Mouse (Mus musculus) forelimb bud, embryonic 11.5 days (tissue): ENCODE measurements around the gene Bcl6.

Experiments
- DNase-seq: peaks from one replicate; pipeline ENCODE4 v3.0.0-alpha.2; 2012; ENCODE audit warnings: low read depth, low spot score

Bcl6 gene

GRCm38 (mm10) chr16:23988466-23989208 is at the start of gene Bcl6, which contains the start of gene Gm37419:
Bcl6 (minus strand) TSS chr16:23988852.
Gm37419 (plus strand) TSS chr16:23988482.
- peak; percentile 92 for DNase-seq

GRCm38 (mm10) chr16:24036398-24036797 is 47.7 kb upstream of the Bcl6 start:
- DNase-seq, result no peak

- no peak for DNase-seq
These were observed 47.1 kb upstream of the Bcl6 start for GRCm38 (mm10) chr16:24035767-24036166.

DNA sequence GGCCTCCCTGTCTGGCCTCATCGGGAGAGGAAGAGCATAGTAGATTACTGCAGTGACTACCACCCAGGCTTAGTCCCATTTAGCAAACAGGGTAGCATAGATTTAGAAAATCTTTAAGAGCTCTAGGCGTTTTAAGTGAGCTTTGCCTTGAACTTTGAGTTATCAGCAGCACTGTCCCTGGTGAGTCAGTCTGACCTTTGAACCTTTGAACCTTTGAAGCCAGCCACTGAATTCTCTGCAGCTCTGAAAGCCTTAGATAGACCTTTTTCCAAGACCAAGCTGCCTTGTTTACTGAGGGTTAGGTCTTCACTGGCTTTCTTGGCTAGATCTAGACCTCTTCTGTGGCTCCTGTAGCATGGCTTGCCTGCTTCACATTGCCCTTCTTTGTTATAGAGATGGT is 45.8 kb upstream of the Bcl6 start:
- no peak for DNase-seq

GRCm38 (mm10) chr16:24033259-24033658 is 44.6 kb upstream of the Bcl6 start:
- no peak for DNase-seq

DNA sequence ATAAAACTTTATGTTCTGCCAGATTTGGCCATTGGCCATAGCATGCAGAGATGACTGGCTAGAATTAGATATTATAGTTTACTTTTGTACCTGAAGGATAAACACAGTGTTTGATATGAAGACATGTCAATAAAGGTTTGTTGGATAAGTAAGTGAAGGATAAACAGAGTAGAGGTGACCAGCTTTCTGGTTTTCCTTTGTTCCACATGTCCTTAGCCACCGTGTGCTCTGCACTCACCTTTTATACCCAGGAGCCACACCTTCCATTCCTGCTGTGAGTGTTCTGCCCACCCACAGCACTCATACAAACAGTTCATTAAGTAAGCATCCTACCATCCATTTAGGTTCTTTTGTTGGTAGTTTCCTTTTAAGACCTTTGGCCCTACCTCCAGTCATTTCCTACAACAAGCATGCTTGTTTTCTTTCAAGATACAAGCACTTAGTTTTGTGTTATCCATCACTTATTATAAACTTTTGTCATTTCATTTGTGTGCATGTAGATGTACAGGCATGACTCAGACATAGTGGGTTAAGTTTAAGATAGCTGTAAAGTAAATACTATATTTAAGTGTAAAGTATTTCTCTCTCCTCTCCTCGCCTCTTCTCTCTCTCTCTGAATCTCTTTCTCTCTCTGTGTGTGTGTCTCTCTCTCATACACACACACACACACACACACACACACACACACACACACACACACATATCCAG is 41.5 kb upstream of the Bcl6 start:
- DNase-seq, result no peak

GRCm38 (mm10) chr16:24025442-24025841 is 36.8 kb upstream of the Bcl6 start:
- DNase-seq, result no peak

GRCm38 (mm10) chr16:24022605-24023004 is 34.0 kb upstream of the Bcl6 start:
- no peak for DNase-seq

DNA sequence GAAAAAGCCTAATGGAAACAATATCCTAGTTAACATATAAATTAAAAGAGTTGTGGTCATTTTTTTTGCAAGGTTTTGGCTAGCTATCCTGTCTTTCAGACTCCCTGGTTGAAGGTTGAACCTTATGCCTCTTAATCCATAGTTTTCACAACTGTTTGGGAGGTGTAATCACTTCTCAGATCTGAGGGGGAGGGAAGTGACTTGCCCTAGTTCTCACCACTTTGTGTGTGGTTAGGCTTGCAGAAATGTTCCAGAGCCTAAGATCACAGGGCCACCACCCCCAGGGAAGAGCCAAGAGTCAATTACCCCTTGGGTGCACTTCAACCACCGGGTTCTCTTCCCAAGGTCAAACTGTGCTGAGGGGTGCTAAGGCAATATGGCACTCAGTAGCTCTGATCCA is 33.1 kb upstream of the Bcl6 start:
- no peak for DNase-seq

DNA sequence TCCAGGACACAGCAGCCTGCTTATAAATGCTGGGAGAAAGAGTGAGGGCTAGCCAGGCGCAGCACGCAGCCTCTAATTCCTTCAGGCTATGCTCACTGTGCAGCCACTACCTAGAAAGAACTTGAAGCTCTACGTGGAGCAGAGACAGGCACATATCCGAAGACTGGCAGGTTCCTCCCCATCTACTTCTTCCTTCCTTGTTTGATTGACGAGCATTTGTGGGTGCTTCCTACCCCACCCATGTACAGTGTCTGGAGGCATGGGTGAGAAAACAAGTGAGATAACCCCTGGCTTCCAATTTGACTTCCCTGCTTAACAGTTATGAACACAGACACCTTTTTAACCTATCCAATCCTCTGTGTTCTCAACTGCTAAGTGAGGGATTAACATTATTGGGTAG is 28.1 kb upstream of the Bcl6 start:
- DNase-seq, result no peak

DNA sequence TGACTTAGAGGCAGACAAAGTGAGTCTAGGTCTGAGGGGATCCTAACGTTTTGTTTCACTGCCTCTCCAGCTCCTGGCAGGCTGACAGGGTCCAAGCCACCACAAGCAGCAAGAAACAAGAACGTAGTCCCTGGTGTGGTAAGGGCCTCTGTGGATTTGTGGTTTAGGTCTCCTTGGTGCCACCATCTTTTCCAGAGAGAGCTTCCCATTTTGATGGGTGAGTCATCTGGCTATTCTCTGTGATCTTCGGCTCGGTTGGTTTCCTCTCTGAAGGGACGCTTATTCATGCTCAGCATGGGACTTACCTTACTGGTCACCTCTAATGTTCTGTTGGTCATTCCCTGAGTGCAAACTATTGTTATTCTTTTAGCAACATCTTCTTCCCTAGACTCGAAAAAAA is 27.6 kb upstream of the Bcl6 start:
- DNase-seq, result no peak

GRCm38 (mm10) chr16:24014378-24014777 is 25.7 kb upstream of the Bcl6 start:
- DNase-seq, result no peak

DNA sequence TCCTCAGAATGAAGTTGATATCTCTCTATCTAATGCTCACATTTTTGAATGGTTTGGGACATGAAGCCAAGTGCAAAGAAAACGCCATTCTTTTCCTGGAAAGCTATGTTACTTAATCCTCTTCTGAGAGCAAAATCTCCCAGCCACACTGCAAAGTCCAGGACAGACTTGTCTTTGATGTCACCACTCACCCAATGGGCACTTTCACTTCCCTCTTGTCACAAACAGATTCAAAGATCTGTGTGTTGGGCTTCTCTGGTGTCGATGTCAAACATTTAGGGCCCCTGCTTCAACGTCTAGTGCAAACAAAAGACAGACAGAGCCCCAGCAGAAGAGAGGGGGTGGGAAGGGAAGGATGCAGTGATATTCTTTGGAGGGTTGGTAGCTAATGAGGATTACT is 23.4 kb upstream of the Bcl6 start:
- DNase-seq, result no peak

DNA sequence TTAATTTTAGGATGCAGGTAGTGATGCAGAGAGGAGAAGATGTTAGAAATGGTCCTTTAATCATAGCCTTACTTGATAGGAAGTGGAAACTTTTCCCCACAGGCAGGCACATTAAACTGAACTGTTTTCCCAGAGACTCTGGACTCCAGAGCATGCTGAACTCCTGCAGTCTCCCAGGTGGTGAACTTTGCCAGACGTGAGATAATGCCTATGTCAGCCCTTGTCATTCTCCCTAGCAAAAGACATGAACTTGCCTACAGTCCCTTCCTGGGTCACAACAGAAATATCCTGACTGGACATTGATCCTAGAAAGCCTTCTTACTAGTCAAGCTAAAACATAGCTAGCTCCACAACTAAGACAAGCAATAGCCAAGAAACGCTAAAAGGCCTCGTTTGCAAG is 22.7 kb upstream of the Bcl6 start:
- no peak for DNase-seq

DNA sequence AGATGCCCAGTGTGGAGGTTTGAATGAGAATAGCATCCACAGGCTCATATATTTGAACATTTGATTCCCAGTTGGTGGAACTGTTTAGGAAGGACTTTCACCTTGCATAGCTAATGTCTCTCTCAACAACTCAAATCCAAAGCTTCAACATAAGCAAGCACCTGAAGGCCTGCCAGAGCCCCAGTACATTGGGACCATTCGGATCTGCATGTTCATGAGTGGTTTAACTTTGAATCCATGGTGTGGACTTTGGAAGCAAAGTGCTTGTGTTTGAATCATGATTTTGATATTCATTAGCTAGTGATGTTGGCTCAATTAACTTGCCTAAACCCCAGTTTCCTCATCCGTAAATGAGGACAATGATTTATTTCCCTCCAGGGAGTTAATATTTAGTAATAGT is 21.2 kb upstream of the Bcl6 start:
- no peak for DNase-seq

DNA sequence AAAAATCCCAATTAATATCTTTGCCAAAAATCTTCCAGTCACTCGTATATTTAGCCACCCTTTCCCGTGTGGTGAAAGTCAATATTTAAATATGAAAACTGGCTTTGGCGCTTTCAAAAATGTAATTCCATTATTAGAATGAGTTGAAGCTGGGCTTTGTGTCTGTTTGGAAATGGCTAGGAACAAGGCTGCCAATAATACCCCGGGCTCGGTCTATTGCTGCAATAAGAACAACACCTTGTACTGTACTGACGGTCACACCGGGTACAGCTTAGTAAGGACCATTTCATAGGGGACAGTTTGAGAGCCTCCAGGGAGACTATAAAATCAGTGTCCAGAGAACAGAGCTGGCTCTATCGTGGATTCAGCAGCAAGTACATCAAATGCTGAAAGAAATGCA is 17.3 kb upstream of the Bcl6 start:
- no peak for DNase-seq

DNA sequence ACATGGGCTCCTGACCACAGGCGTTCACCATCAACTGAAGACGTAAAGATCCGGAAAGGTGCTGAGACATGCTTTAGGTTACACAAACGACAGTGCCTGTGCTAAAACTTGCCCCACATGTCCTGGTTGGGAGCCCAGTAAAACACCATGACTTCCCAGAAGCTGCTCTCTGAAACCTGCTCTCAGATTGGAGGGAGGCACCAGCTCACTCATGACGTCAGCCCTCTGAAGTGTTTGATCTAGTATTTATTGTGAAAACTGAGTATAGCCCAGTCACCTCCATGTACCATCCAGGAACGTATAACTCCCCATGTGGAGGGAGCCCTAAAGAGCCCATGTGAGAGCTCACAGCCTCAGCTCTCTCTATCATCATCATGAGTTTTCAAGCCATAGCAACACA is 9.3 kb upstream of the Bcl6 start:
- DNase-seq, result no peak

DNA sequence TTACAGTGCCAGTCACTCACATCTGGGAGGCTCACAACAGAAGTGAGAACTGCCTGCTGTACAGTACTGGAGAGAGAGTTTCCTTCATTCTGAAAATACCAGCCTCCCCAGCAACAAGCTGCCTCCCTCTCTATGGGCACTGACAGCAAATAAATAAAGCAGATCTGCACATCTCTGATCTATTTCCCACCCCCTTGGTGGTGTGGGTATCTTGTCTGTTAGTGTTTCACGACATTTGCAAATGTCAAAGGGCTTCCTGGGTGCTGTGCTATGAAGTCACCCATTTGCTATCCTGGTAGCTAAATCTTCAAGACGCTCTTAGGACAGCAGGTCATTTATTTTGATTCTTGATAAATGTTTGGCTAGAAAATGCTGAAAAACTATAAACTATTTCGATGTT is 8.6 kb upstream of the Bcl6 start:
- DNase-seq, result no peak

GRCm38 (mm10) chr16:23996342-23996741 is 7.7 kb upstream of the Bcl6 start:
- no peak for DNase-seq

DNA sequence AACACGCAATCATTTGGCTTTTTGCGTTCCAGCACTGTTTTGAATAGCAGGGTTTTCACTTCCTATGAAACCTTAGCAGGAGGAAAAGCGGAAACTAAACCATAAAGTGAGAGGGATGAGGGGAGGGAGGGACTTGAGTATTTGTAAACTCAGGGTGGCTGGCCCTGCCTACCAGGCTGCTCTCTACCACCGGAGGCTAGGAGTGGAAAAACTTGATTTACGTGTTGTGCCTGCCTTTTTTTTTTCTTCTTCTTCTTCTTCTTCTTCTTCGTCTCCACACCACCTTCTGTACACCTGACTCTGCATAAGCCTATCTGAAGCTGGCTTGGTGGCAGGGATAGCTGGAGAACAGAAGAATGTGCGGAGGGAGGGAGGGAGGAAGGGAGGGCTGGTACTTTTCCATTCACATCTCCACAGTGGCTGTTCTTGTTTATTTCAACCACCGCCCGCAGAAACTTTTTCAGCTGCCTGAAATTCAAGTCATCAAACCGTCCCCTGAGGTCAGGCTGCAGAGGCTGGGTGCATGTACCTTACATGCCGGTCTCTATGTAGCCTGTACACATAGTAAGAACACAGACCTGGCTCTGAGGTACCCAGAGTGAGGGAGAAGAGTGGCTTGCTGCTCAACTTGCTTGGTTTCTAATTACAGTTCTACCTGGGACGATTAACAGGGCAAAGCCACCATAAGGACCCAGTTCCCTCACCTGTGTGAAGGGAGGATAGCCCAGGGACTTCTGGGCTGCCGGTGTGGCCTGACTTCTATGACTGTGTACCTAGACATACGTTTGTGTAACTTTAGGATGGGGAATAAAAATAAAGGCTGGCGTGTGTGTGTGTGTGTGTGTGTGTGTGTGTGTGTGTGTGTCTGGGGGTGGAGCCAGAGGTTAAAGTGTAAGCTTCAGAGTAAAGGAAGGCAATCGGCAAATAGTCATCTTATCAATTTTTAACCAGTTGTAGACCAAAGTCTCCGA is 5.0 kb upstream of the Bcl6 start:
- DNase-seq, result no peak

GRCm38 (mm10) chr16:23991846-23992580 is 3.4 kb upstream of the Bcl6 start:
- no peak for DNase-seq
